Mouse (Mus musculus): ENCODE data around the gene Casp1. TPM values are rescaled to one million over a fixed set of nuclear protein-coding genes. Genes with fewer than 3 reads are reported as not detected.

Gene Casp1
- 0.62 and 0.85 TPM in 2 replicates for polyA plus RNA-seq (2015; fragmentation: Nextera tagmentation; extraction: Ambion mirVana)

DNA sequence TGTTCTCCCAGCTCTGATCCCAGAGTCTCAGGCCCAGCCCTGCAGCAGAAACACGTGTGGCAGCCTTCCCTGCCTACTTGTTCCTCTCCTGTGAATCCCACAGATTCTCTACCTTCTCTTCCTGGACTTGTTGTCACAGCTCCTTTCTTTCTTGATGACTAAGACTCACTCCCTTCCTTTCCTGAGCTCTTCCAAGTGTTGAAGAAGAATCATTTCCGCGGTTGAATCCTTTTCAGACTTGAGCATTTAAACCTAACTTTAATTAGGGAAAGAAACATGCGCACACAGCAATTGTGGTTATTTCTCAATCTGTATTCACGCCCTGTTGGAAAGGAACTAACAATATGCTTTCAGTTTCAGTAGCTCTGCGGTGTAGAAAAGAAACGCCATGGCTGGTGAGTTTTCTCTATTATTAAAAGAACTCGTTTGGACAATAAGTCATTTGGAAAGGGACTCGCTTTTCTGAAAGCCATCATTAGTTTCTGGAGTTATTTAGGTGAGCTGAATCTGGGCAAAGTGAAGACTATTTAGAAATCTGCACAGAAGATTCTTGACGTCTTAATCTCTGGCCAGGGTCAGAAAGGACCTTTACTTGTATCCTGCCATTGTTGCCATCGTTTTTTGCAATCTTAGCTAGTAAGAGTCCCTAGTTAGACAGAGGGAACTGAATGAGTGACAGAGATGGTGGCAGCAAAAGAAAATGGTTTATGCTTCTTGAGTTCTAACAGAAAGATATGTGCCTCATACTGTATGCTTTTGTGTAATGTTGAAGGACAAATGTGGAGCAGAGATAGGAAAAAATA, at the start of gene Casp1:
Gene Casp1 (plus strand): TSS at position 189 of the 803 bp plus-strand sequence.
- DNase-seq (ENCODE audit: low spot score) = no peak
- WGBS = 75% methylated on average over 11 of the region's 11 CpGs
- no peak for TF ChIP-seq CTCF (IDR thresholded peaks at IDR 0.05; ENCODE audit: low read depth)
- Histone ChIP-seq H3K9ac (ENCODE audit: low read depth, low read length) (no peak within 1 kb of the TSS), H3K9me3 (replicated peaks; ENCODE audit: low read length) (no peaks in the 10 kb centered on the region), H3K4me1 (replicated peaks; ENCODE audit: insufficient read depth, low read length) (no peaks in the 10 kb centered on the region), H3K27me3 (ENCODE audit: insufficient read depth, low read length) (no peaks in the 10 kb centered on the region), H3K27ac (no peak within 1 kb of the TSS), H3K36me3 (ENCODE audit: insufficient read depth, low read length) (no peaks in the 10 kb centered on the region), H3K4me3 (replicated peaks; ENCODE audit: low read depth, low read length) (no peak within 1 kb of the TSS), H3K4me2 (ENCODE audit: low read length) (no peak within 1 kb of the TSS)
- ATAC-seq (replicated peaks; ENCODE audit: low FRiP score, low read depth) = no peak

DNA sequence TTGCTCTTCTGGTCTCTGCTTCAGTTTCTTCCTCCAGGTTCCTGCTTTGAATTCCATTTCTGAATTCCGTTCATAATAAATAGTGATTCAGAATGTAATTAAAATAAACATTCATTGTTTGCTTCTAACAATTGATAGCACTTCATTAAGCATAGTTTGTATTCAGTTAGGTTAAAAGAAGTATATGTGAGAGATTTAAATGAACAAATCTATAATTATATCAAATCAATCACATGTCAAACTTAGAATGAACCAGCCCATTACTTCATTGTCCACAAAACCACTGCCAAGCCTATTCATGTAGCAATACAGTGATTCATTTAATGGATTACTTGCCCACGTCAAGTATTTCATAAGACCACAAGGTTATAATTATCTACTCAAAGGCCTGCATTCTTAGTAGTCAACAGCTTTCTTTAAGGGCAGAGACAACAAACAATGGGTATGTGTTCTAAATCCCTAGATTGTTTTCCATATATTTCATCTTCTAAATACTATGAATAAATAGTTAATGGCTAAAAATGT, 34.3 kb upstream of the Casp1 start:
- Histone ChIP-seq H3K36me3 (ENCODE audit: insufficient read depth, low read length) (no peaks in the 10 kb centered on the region), H3K9ac (ENCODE audit: low read depth, low read length) (no peak overlapping the region), H3K9me3 (replicated peaks; ENCODE audit: low read length) (no peaks in the 10 kb centered on the region), H3K4me3 (replicated peaks; ENCODE audit: low read depth, low read length) (no peak overlapping the region), H3K4me2 (ENCODE audit: low read length) (no peak overlapping the region), H3K27ac (no peak overlapping the region), H3K4me1 (replicated peaks; ENCODE audit: insufficient read depth, low read length) (no peaks in the 10 kb centered on the region), H3K27me3 (ENCODE audit: insufficient read depth, low read length) (no peaks in the 10 kb centered on the region)
- no peak for DNase-seq (ENCODE audit: low spot score)
- 83% methylated on average over 2 of the region's 2 CpGs for WGBS
- TF ChIP-seq CTCF (IDR thresholded peaks at IDR 0.05; ENCODE audit: low read depth) = no peak
- ATAC-seq (replicated peaks; ENCODE audit: low FRiP score, low read depth) = no peak

DNA sequence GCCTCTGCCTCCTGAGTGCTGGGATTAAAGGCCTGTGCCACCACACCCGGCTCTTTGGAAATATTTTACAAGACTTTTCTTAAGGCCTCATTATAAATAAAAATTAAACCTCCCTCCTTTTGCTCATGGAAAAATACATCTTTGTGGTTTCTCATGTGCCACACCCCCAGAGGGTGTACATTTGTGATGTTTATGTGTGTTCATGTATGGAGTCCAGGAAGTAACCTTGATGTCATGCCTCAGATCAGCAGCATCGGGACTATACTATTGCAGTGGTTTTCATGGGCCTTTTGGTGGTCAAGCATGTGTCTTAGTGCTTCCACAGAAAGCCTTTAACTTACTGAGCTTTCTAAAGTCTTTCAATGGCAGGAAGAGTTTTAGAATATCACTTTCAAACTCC, 28.0 kb upstream of the Casp1 start:
- no peak overlapping the region for H3K9ac ChIP-seq (ENCODE audit: low read depth, low read length)
- no peak for ATAC-seq (replicated peaks; ENCODE audit: low FRiP score, low read depth)
- no peak overlapping the region for H3K4me2 ChIP-seq (ENCODE audit: low read length)
- 89% methylated on average over 2 of the region's 2 CpGs for WGBS
- H3K4me1 ChIP-seq (replicated peaks; ENCODE audit: insufficient read depth, low read length) = no peaks in the 10 kb centered on the region
- no peak overlapping the region for H3K4me3 ChIP-seq (replicated peaks; ENCODE audit: low read depth, low read length)
- no peak overlapping the region for H3K27ac ChIP-seq
- no peaks in the 10 kb centered on the region for H3K27me3 ChIP-seq (ENCODE audit: insufficient read depth, low read length)
- H3K9me3 ChIP-seq (replicated peaks; ENCODE audit: low read length) = no peaks in the 10 kb centered on the region
- no peaks in the 10 kb centered on the region for H3K36me3 ChIP-seq (ENCODE audit: insufficient read depth, low read length)
- DNase-seq (ENCODE audit: low spot score) = no peak
- no peak for TF ChIP-seq CTCF (IDR thresholded peaks at IDR 0.05; ENCODE audit: low read depth)

DNA sequence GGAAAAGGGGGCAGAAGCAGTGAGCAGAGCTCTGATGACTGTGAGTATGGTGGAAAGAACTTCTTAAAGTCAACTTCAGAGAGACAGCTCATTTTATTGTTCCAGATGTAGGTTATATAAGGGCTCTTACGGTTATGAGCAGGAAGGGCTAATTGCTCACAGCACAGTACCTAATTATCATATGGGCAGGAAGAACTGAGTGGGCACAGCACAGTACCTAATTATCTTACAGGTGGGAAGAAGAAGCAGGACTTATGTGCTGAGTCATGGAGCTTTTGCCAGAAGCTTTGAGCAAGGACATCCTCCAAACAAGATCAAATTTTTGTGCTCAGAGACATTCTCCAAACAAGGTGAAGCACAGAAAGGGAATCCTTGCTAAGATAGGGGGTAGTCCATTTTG, 27.4 kb upstream of the Casp1 start:
- Histone ChIP-seq H3K9ac (ENCODE audit: low read depth, low read length) (no peak overlapping the region), H3K36me3 (ENCODE audit: insufficient read depth, low read length) (no peaks in the 10 kb centered on the region), H3K27me3 (ENCODE audit: insufficient read depth, low read length) (no peaks in the 10 kb centered on the region), H3K4me3 (replicated peaks; ENCODE audit: low read depth, low read length) (no peak overlapping the region), H3K27ac (no peak overlapping the region), H3K4me2 (ENCODE audit: low read length) (no peak overlapping the region), H3K4me1 (replicated peaks; ENCODE audit: insufficient read depth, low read length) (no peaks in the 10 kb centered on the region), H3K9me3 (replicated peaks; ENCODE audit: low read length) (no peaks in the 10 kb centered on the region)
- WGBS = 40% methylated on average over 1 of the region's 1 CpGs
- no peak for ATAC-seq (replicated peaks; ENCODE audit: low FRiP score, low read depth)
- TF ChIP-seq CTCF (IDR thresholded peaks at IDR 0.05; ENCODE audit: low read depth) = no peak
- no peak for DNase-seq (ENCODE audit: low spot score)

DNA sequence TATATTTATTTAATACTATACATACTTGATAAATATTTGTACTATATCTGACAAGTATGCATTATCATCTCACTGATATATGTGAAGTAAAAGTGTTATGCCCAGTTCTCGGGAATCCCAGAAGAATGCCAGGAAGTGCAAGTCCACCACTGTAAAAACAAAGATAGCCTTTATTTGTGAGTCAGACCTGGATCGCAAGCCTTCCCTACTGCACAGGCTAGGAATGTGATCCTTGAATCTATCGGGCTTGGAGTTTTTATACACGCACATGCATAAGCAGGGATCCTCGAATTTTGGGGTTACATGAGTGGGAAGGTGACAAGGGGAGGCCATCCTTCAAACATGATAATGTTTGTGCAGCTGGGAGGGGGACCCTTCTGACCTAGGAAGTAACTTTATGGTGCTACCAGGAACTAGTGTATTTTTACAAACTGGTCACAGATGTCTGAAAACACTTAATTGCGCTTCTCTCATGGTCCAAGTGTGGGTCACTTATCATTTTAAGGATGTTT, 26.9 kb upstream of the Casp1 start:
- H3K9me3 ChIP-seq (replicated peaks; ENCODE audit: low read length) = no peaks in the 10 kb centered on the region
- H3K36me3 ChIP-seq (ENCODE audit: insufficient read depth, low read length) = no peaks in the 10 kb centered on the region
- peak; percentile 37 for DNase-seq (ENCODE audit: low spot score)
- no peaks in the 10 kb centered on the region for H3K4me1 ChIP-seq (replicated peaks; ENCODE audit: insufficient read depth, low read length)
- no peak for ATAC-seq (replicated peaks; ENCODE audit: low FRiP score, low read depth)
- no peak overlapping the region for H3K4me2 ChIP-seq (ENCODE audit: low read length)
- H3K9ac ChIP-seq (ENCODE audit: low read depth, low read length) = no peak overlapping the region
- no peak overlapping the region for H3K27ac ChIP-seq
- H3K4me3 ChIP-seq (replicated peaks; ENCODE audit: low read depth, low read length) = no peak overlapping the region
- WGBS = 28% methylated on average over 6 of the region's 6 CpGs
- H3K27me3 ChIP-seq (ENCODE audit: insufficient read depth, low read length) = no peaks in the 10 kb centered on the region
- TF ChIP-seq CTCF (IDR thresholded peaks at IDR 0.05; ENCODE audit: low read depth) = no peak

DNA sequence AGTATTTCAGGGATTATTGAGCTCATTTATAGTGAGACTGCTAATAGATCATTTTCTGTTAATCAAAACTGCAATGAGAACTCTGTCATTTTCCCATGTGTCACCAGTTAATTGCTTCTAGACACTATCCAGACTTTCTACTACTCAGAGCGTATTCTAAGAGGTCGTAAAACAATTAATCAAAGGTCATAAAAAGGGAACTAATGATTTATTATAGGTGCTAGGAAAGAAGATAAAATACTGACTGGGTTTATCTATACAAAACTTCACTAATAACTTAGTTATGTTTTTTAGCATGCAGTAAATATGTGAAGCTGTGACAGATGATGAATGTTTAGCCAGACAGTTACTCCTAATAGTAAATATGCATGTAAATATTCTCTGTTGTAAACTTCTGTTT, 12.2 kb upstream of the Casp1 start:
- Histone ChIP-seq H3K27me3 (ENCODE audit: insufficient read depth, low read length) (no peaks in the 10 kb centered on the region), H3K4me3 (replicated peaks; ENCODE audit: low read depth, low read length) (no peak overlapping the region), H3K9me3 (replicated peaks; ENCODE audit: low read length) (no peaks in the 10 kb centered on the region), H3K4me1 (replicated peaks; ENCODE audit: insufficient read depth, low read length) (no peaks in the 10 kb centered on the region), H3K9ac (ENCODE audit: low read depth, low read length) (no peak overlapping the region), H3K36me3 (ENCODE audit: insufficient read depth, low read length) (no peaks in the 10 kb centered on the region), H3K27ac (no peak overlapping the region), H3K4me2 (ENCODE audit: low read length) (no peak overlapping the region)
- WGBS = 47% methylated on average over 2 of the region's 2 CpGs
- ATAC-seq (replicated peaks; ENCODE audit: low FRiP score, low read depth) (no peak), DNase-seq (ENCODE audit: low spot score) (peak; percentile 57)
- TF ChIP-seq CTCF (IDR thresholded peaks at IDR 0.05; ENCODE audit: low read depth) = no peak
